Mouse (Mus musculus): ENCODE results near the gene Cd80.

DNA sequence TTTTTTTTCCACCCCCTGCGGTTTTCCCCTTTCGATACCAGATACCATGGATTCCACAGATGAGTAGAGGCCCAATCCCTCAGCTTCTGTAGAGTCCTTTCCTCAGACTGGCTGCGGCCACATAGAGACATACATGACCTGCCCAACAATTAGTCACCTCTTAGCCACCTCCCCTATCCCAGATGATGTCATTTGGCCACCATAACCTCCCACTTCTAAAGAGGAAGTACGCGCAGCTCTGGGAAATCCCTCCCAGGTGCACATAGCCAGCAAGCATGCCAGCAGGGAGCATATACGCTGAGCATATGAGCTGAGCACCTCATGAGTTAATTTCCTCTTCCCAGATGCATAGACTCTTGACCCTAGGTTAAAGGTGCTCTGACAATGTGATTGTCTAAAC, 48.7 kb upstream of the Cd80 start:
- TF ChIP-seq CTCF (IDR thresholded peaks at IDR 0.05; ENCODE audit: low read depth, low read length) (no peak), GATA1 (IDR thresholded peaks at IDR 0.05; ENCODE audit: borderline replicate concordance, low read length) (no peak), GATA2 (IDR thresholded peaks at IDR 0.05; ENCODE audit: borderline replicate concordance, low read depth, low read length) (no peak)

Measured in G1E (cell line).